15 mouse cellular contexts compared by ENCODE assay signal in the genomic region with DNA sequence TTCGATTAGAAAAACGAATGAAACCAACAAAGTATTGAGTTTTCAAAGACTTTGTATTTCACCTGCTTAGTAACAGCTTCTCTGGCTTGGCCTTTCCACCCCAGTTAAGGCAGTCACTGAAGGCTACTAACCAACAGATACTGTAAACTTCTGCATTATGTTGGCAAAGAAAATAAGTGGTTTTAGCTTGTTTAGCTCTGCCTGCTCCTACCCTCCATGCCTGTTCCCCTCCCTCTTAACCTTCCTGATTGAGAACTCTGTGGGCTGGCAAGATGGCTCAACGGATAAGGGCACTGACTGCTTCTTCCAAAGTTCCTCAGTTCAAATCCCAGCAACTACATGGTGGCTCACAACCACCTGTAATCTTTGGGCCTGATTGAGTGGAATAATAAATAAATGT. TPM values are rescaled to one million over a fixed set of nuclear protein-coding genes. Genes with fewer than 3 reads are reported as not detected.
DNase-seq lines count a peak whose midpoint lies in the region; ATAC-seq and TF ChIP-seq lines count a peak whose summit lies in the region.
"Had no signal": no experiment of that assay in that cellular context is flagged by ENCODE, and none has a peak within 500 bp of the region (broad histone marks: within the 10 kb centered on the region; RNA-seq: fewer than 3 reads in every experiment).

No protein-coding gene starts in this region.

- no peak for DNase-seq in forebrain, embryonic 10.5 days (ENCODE audit: extremely low spot score, low spot score)
- peak; percentile 19 for DNase-seq in c-Kit-positive CD71-positive TER-119-positive erythroid progenitor cells, embryonic 14.5 days (ENCODE audit: low spot score)
- no peak for DNase-seq in liver, embryonic 14.5 days (ENCODE audit: low read depth in 3 of 3, low spot score in 3 of 3)
- DNase-seq in adrenal gland, postnatal 14 days = no peak
- DNase-seq in embryonic facial prominence, embryonic 10.5 days (ENCODE audit: low spot score) = no peak
- DNase-seq: cerebellum, adult 18-20 months; lung, postnatal 4 days; right cerebral cortex, adult 18-20 months had no signal

- TF ChIP-seq EP300 in liver, embryonic 14.5 days (IDR thresholded peaks at IDR 0.05; ENCODE audit: low read depth) = no peak

- TF ChIP-seq CTCF in liver, embryonic 14.5 days (IDR thresholded peaks at IDR 0.05; ENCODE audit: low read depth) = no peak

- H3K4me3 ChIP-seq in forebrain, embryonic 10.5 days = no peak overlapping the region
- no peak overlapping the region for H3K4me3 ChIP-seq in forebrain, embryonic 13.5 days
- no peak overlapping the region for H3K4me3 ChIP-seq in kidney, embryonic 14.5 days (ENCODE audit: low read length)
- no peak overlapping the region for H3K4me3 ChIP-seq in kidney, embryonic 15.5 days (replicated peaks)
- no peak overlapping the region for H3K4me3 ChIP-seq in liver, embryonic 14.5 days (ENCODE audit: insufficient read depth in 1 of 2, low read depth in 2 of 2, low read length in 2 of 2)
- no peak overlapping the region for H3K4me3 ChIP-seq in embryonic facial prominence, embryonic 10.5 days
- H3K4me3 ChIP-seq: hindbrain, embryonic 15.5 days; limb, embryonic 12.5 days; neural tube, embryonic 15.5 days had no signal

- no peak overlapping the region for H3K4me2 ChIP-seq in forebrain, embryonic 13.5 days
- no peak overlapping the region for H3K4me2 ChIP-seq in kidney, embryonic 14.5 days (replicated peaks; ENCODE audit: low read depth, low read length)
- no peak overlapping the region for H3K4me2 ChIP-seq in kidney, embryonic 15.5 days
- peak overlapping the region; percentile 53 for H3K4me2 ChIP-seq in liver, embryonic 14.5 days (ENCODE audit: low read depth)
- H3K4me2 ChIP-seq: hindbrain, embryonic 15.5 days; limb, embryonic 12.5 days; neural tube, embryonic 15.5 days had no signal

- H3K9ac ChIP-seq in forebrain, embryonic 13.5 days = no peak overlapping the region
- H3K9ac ChIP-seq in kidney, embryonic 14.5 days (ENCODE audit: low read depth, low read length) = no peak overlapping the region
- no peak overlapping the region for H3K9ac ChIP-seq in kidney, embryonic 15.5 days
- H3K9ac ChIP-seq in liver, embryonic 14.5 days (replicated peaks) = peak overlapping the region; percentile 68
- H3K9ac ChIP-seq: hindbrain, embryonic 15.5 days; limb, embryonic 12.5 days; neural tube, embryonic 15.5 days had no signal

- H3K27ac ChIP-seq in forebrain, embryonic 10.5 days = 0 out of 2 replicates have a peak overlapping the region, but pooled peaks have one; percentile 6
- H3K27ac ChIP-seq in forebrain, embryonic 13.5 days = no peak overlapping the region
- H3K27ac ChIP-seq in kidney, embryonic 14.5 days (ENCODE audit: low read depth, low read length) = no peak overlapping the region
- H3K27ac ChIP-seq in kidney, embryonic 15.5 days = no peak overlapping the region
- peak overlapping the region; percentile 81 for H3K27ac ChIP-seq in liver, embryonic 14.5 days
- no peak overlapping the region for H3K27ac ChIP-seq in embryonic facial prominence, embryonic 10.5 days (replicated peaks)
- H3K27ac ChIP-seq: hindbrain, embryonic 15.5 days; kidney, postnatal 0 days; limb, embryonic 12.5 days; neural tube, embryonic 15.5 days had no signal

- H3K4me1 ChIP-seq in forebrain, embryonic 10.5 days = no peaks in the 10 kb centered on the region
- no peaks in the 10 kb centered on the region for H3K4me1 ChIP-seq in forebrain, embryonic 13.5 days
- no peaks in the 10 kb centered on the region for H3K4me1 ChIP-seq in kidney, embryonic 14.5 days (ENCODE audit: control insufficient read depth, insufficient read depth, low read length)
- H3K4me1 ChIP-seq in kidney, embryonic 15.5 days = no peaks in the 10 kb centered on the region
- H3K4me1 ChIP-seq in liver, embryonic 14.5 days (replicated peaks; ENCODE audit: control insufficient read depth in 2 of 2, insufficient read depth in 2 of 2, low read length in 1 of 2) = peaks cover 2 to 4% of the 10 kb centered on the region in 2 experiments; a peak in 3 of 4 replicates
- H3K4me1 ChIP-seq in embryonic facial prominence, embryonic 10.5 days = no peaks in the 10 kb centered on the region
- H3K4me1 ChIP-seq: hindbrain, embryonic 15.5 days; limb, embryonic 12.5 days; neural tube, embryonic 15.5 days had no signal

- 87% methylated on average over 3 of the region's 3 CpGs for WGBS in forebrain, embryonic 10.5 days
- WGBS in forebrain, embryonic 13.5 days = 86% methylated on average over 3 of the region's 3 CpGs
- 82% methylated on average over 3 of the region's 3 CpGs for WGBS in kidney, embryonic 14.5 days
- 88% methylated on average over 3 of the region's 3 CpGs for WGBS in kidney, embryonic 15.5 days
- 57% methylated on average over 3 of the region's 3 CpGs for WGBS in liver, embryonic 14.5 days (ENCODE audit: insufficient replicate concordance)
- 83% methylated on average over 3 of the region's 3 CpGs for WGBS in embryonic facial prominence, embryonic 10.5 days

- no peaks in the 10 kb centered on the region for H3K27me3 ChIP-seq in forebrain, embryonic 10.5 days (ENCODE audit: poor library complexity, severe bottlenecking)
- no peaks in the 10 kb centered on the region for H3K27me3 ChIP-seq in forebrain, embryonic 13.5 days
- H3K27me3 ChIP-seq in kidney, embryonic 14.5 days (ENCODE audit: control insufficient read depth, insufficient read depth, low read length) = no peaks in the 10 kb centered on the region
- no peaks in the 10 kb centered on the region for H3K27me3 ChIP-seq in kidney, embryonic 15.5 days
- no peaks in the 10 kb centered on the region for H3K27me3 ChIP-seq in liver, embryonic 14.5 days (ENCODE audit: control insufficient read depth, insufficient read depth, low read length)
- no peaks in the 10 kb centered on the region for H3K27me3 ChIP-seq in embryonic facial prominence, embryonic 10.5 days (replicated peaks; ENCODE audit: low read depth, poor library complexity, severe bottlenecking)
- H3K27me3 ChIP-seq: hindbrain, embryonic 15.5 days; limb, embryonic 12.5 days; neural tube, embryonic 15.5 days had no signal

- no peaks in the 10 kb centered on the region for H3K36me3 ChIP-seq in forebrain, embryonic 10.5 days (replicated peaks)
- H3K36me3 ChIP-seq in forebrain, embryonic 13.5 days (ENCODE audit: poor library complexity, severe bottlenecking) = no peaks in the 10 kb centered on the region
- H3K36me3 ChIP-seq in kidney, embryonic 14.5 days (ENCODE audit: control insufficient read depth, insufficient read depth, low read length) = no peaks in the 10 kb centered on the region
- H3K36me3 ChIP-seq in kidney, embryonic 15.5 days = no peaks in the 10 kb centered on the region
- H3K36me3 ChIP-seq in liver, embryonic 14.5 days (replicated peaks; ENCODE audit: control insufficient read depth, insufficient read depth, low read depth) = no peaks in the 10 kb centered on the region
- H3K36me3 ChIP-seq in embryonic facial prominence, embryonic 10.5 days (replicated peaks) = no peaks in the 10 kb centered on the region
- H3K36me3 ChIP-seq: hindbrain, embryonic 15.5 days; limb, embryonic 12.5 days; neural tube, embryonic 15.5 days had no signal

- ATAC-seq in forebrain, embryonic 13.5 days = no peak
- 0 out of 2 replicates have a peak, but pooled peaks have one; percentile 28 for ATAC-seq in kidney, embryonic 14.5 days (ENCODE audit: low FRiP score, low TSS enrichment)
- no peak for ATAC-seq in kidney, embryonic 15.5 days (replicated peaks; ENCODE audit: low FRiP score)
- peak; percentile 55; the same call in 1 of the 2 replicates for ATAC-seq in liver, embryonic 14.5 days (ENCODE audit: insufficient read depth)

- H3K9me3 ChIP-seq in forebrain, embryonic 10.5 days = no peaks in the 10 kb centered on the region
- no peaks in the 10 kb centered on the region for H3K9me3 ChIP-seq in forebrain, embryonic 13.5 days (replicated peaks)
- no peaks in the 10 kb centered on the region for H3K9me3 ChIP-seq in kidney, embryonic 14.5 days (ENCODE audit: control insufficient read depth, low read length)
- no peaks in the 10 kb centered on the region for H3K9me3 ChIP-seq in kidney, embryonic 15.5 days (replicated peaks)
- H3K9me3 ChIP-seq in liver, embryonic 14.5 days (ENCODE audit: control insufficient read depth, low read length) = no peaks in the 10 kb centered on the region
- no peaks in the 10 kb centered on the region for H3K9me3 ChIP-seq in embryonic facial prominence, embryonic 10.5 days
- H3K9me3 ChIP-seq: hindbrain, embryonic 15.5 days; limb, embryonic 12.5 days; neural tube, embryonic 15.5 days had no signal

RNA-seq across cellular contexts. Expression of a gene that starts 9.2 kb away (rescaled TPM):
- polyA plus RNA-seq in forebrain, embryonic 10.5 days (2016; fragmentation: Nextera tagmentation; extraction: Ambion mirVana) = 20.4 and 21.6 TPM in 2 replicates
- polyA plus RNA-seq in forebrain, embryonic 13.5 days (2015; fragmentation: Nextera tagmentation; extraction: Ambion mirVana) = 19.5 and 26.5 TPM in 2 replicates
- polyA plus RNA-seq in kidney, embryonic 14.5 days (2014; fragmentation: Nextera tagmentation; extraction: Ambion mirVana) = 29.4 and 37.6 TPM in 2 replicates
- polyA plus RNA-seq in kidney, embryonic 15.5 days (2015; fragmentation: Nextera tagmentation; extraction: Ambion mirVana) = 30.7 and 31.0 TPM in 2 replicates
- 8.1 and 12.0 TPM in 2 replicates for polyA plus RNA-seq in liver, embryonic 14.5 days (2012; rRNA removed)
- 20.7 and 22.0 TPM in 2 replicates for polyA plus RNA-seq in liver, embryonic 14.5 days (2014; fragmentation: Nextera tagmentation; extraction: Ambion mirVana)
- 13.9 and 20.8 TPM in 2 replicates for total RNA-seq in adrenal gland, postnatal 14 days (2021)
- 23.8 and 24.4 TPM in 2 replicates for polyA plus RNA-seq in embryonic facial prominence, embryonic 10.5 days (2016; fragmentation: Nextera tagmentation; extraction: Ambion mirVana)

RNA-seq across cellular contexts. Expression of a gene that starts 9.2 kb away (rescaled TPM):
- polyA plus RNA-seq in forebrain, embryonic 10.5 days (2016; fragmentation: Nextera tagmentation; extraction: Ambion mirVana) = 20.4 and 21.0 TPM in 2 replicates
- 13.0 and 14.4 TPM in 2 replicates for polyA plus RNA-seq in forebrain, embryonic 13.5 days (2015; fragmentation: Nextera tagmentation; extraction: Ambion mirVana)
- 12.6 and 19.5 TPM in 2 replicates for polyA plus RNA-seq in kidney, embryonic 14.5 days (2014; fragmentation: Nextera tagmentation; extraction: Ambion mirVana)
- polyA plus RNA-seq in kidney, embryonic 15.5 days (2015; fragmentation: Nextera tagmentation; extraction: Ambion mirVana) = 22.3 TPM in 2 replicates
- 5.4 and 7.5 TPM in 2 replicates for polyA plus RNA-seq in liver, embryonic 14.5 days (2012; rRNA removed)
- polyA plus RNA-seq in liver, embryonic 14.5 days (2014; fragmentation: Nextera tagmentation; extraction: Ambion mirVana) = 9.3 and 11.6 TPM in 2 replicates
- 21.6 and 28.3 TPM in 2 replicates for total RNA-seq in adrenal gland, postnatal 14 days (2021)
- 20.5 and 20.9 TPM in 2 replicates for polyA plus RNA-seq in embryonic facial prominence, embryonic 10.5 days (2016; fragmentation: Nextera tagmentation; extraction: Ambion mirVana)

RNA-seq across cellular contexts. Expression of a gene that starts 52.3 kb away (rescaled TPM):
- polyA plus RNA-seq in forebrain, embryonic 10.5 days (2016; fragmentation: Nextera tagmentation; extraction: Ambion mirVana) = 7.8 and 8.2 TPM in 2 replicates
- 9.9 TPM in 2 replicates for polyA plus RNA-seq in forebrain, embryonic 13.5 days (2015; fragmentation: Nextera tagmentation; extraction: Ambion mirVana)
- 12.0 and 12.9 TPM in 2 replicates for polyA plus RNA-seq in kidney, embryonic 14.5 days (2014; fragmentation: Nextera tagmentation; extraction: Ambion mirVana)
- 8.7 and 9.1 TPM in 2 replicates for polyA plus RNA-seq in kidney, embryonic 15.5 days (2015; fragmentation: Nextera tagmentation; extraction: Ambion mirVana)
- 6.9 and 7.6 TPM in 2 replicates for polyA plus RNA-seq in liver, embryonic 14.5 days (2012; rRNA removed)
- polyA plus RNA-seq in liver, embryonic 14.5 days (2014; fragmentation: Nextera tagmentation; extraction: Ambion mirVana) = 3.6 and 3.7 TPM in 2 replicates
- total RNA-seq in adrenal gland, postnatal 14 days (2021) = 35.8 and 36.9 TPM in 2 replicates
- polyA plus RNA-seq in embryonic facial prominence, embryonic 10.5 days (2016; fragmentation: Nextera tagmentation; extraction: Ambion mirVana) = 8.6 and 9.7 TPM in 2 replicates

RNA-seq across cellular contexts. Expression of a gene that starts 57.1 kb away (rescaled TPM):
- polyA plus RNA-seq in forebrain, embryonic 10.5 days (2016; fragmentation: Nextera tagmentation; extraction: Ambion mirVana) = 0.44 and 1.1 TPM in 2 replicates
- 1.1 and 1.5 TPM in 2 replicates for polyA plus RNA-seq in forebrain, embryonic 13.5 days (2015; fragmentation: Nextera tagmentation; extraction: Ambion mirVana)
- 11.6 and 20.7 TPM in 2 replicates for polyA plus RNA-seq in kidney, embryonic 14.5 days (2014; fragmentation: Nextera tagmentation; extraction: Ambion mirVana)
- 21.4 and 24.7 TPM in 2 replicates for polyA plus RNA-seq in kidney, embryonic 15.5 days (2015; fragmentation: Nextera tagmentation; extraction: Ambion mirVana)
- 0.48 and 0.80 TPM in 2 replicates for polyA plus RNA-seq in liver, embryonic 14.5 days (2012; rRNA removed)
- 1.4 and 1.7 TPM in 2 replicates for polyA plus RNA-seq in liver, embryonic 14.5 days (2014; fragmentation: Nextera tagmentation; extraction: Ambion mirVana)
- 3.0 and 5.0 TPM in 2 replicates for total RNA-seq in adrenal gland, postnatal 14 days (2021)
- 0.43 and 1.6 TPM in 2 replicates for polyA plus RNA-seq in embryonic facial prominence, embryonic 10.5 days (2016; fragmentation: Nextera tagmentation; extraction: Ambion mirVana)

Comparison
In these comparisons a context has a peak if more than half of its experiments do, and no peak if none do; other contexts are left out.
1. H3K27ac ChIP-seq: peak in forebrain, embryonic 10.5 days (single experiment) and liver, embryonic 14.5 days (single experiment); none in forebrain, embryonic 13.5 days (single experiment), kidney, embryonic 14.5 days (single experiment), kidney, embryonic 15.5 days (single experiment) and embryonic facial prominence, embryonic 10.5 days (single experiment).
2. ATAC-seq: peak in kidney, embryonic 14.5 days (single experiment) and liver, embryonic 14.5 days (single experiment); none in forebrain, embryonic 13.5 days (single experiment) and kidney, embryonic 15.5 days (single experiment).